Mouse (Mus musculus) thymus, adult 2 months (tissue): ENCODE data around the gene Ptprn. TPM values are rescaled to one million over a fixed set of nuclear protein-coding genes. Genes with fewer than 3 reads are reported as not detected.

Experiments used
- DNase-seq: peaks from one replicate; pipeline ENCODE4 v3.0.0; 2021
- H3K27ac ChIP-seq: fragments of 200-500 bp; 2 replicates; pipeline ENCODE4 v1.5.1; 2012; ENCODE audit warnings: low read length, control low read depth; ENCODE audit not compliant: control insufficient read depth, insufficient read depth
- H3K27me3 ChIP-seq: fragments of 200-500 bp; 2 replicates; pipeline ENCODE4 v1.6.1; 2012; ENCODE audit warnings: mild to moderate bottlenecking, low read length, moderate library complexity, mixed read lengths; ENCODE audit not compliant: control insufficient read depth, insufficient read depth
- H3K36me3 ChIP-seq: fragments of 200-500 bp; 2 replicates; pipeline ENCODE4 v1.6.1; 2012; ENCODE audit warnings: mild to moderate bottlenecking, low read length, moderate library complexity; ENCODE audit not compliant: control insufficient read depth, insufficient read depth
- H3K4me1 ChIP-seq: fragments of 200-500 bp; replicated peaks from 2 replicates; pipeline ENCODE4 v1.6.1; 2012; ENCODE audit warnings: low read length; ENCODE audit not compliant: control insufficient read depth, insufficient read depth
- H3K4me3 ChIP-seq: fragments of 200-500 bp; 2 replicates; pipeline ENCODE4 v1.5.1; 2012; ENCODE audit warnings: mild to moderate bottlenecking, low read length, control low read depth, moderate library complexity; ENCODE audit not compliant: control insufficient read depth, insufficient read depth
- CTCF ChIP-seq: fragments of 200-500 bp; IDR thresholded peaks from 2 replicates; pipeline ENCODE4 v1.5.1; 2012; ENCODE audit warnings: mild to moderate bottlenecking, control low read depth, low read length, moderate library complexity, borderline replicate concordance; ENCODE audit not compliant: control insufficient read depth, poor library complexity, insufficient read depth; ENCODE audit errors: extremely low read depth
- POLR2A ChIP-seq: fragments of 200-500 bp; IDR thresholded peaks from 2 replicates; pipeline ENCODE4 v1.6.1; 2012; ENCODE audit warnings: mild to moderate bottlenecking, low read length, control low read depth, moderate library complexity; ENCODE audit not compliant: control insufficient read depth, poor library complexity, insufficient read depth; ENCODE audit errors: extremely low read depth
- WGBS: fragments of 180-500 bp; shearing (Covaris S2); methylation state at CpG from one replicate; pipeline ENCODE4 v1.1.7; 2018; 5-methylcytosine and 5-hydroxymethylcytosine counted together
- polyA plus RNA-seq: library from polyadenylated mRNA; depleted of rRNA; stranded (reverse); fragments of >200 nt; gene quantifications from 2 replicates; pipeline ENCODE4 v1.2.3, GENCODE M21; 2012

Gene Ptprn
- polyA plus RNA-seq, 1 experiment: 2.6 TPM

GRCm38 (mm10) chr1:75277195-75278188 is 13.2 kb upstream of the Ptprn start:
- H3K36me3 ChIP-seq: no peaks in the 10 kb centered on the region
- TF ChIP-seq POLR2A (no peak), CTCF (no peak)
- peak; percentile 31 for DNase-seq
- H3K27ac ChIP-seq: no peak overlapping the region
- H3K4me1 ChIP-seq: no peaks in the 10 kb centered on the region
- no peak overlapping the region for H3K4me3 ChIP-seq
- no peaks in the 10 kb centered on the region for H3K27me3 ChIP-seq
- 14% methylated on average over 23 of the region's 23 CpGs for WGBS

DNA sequence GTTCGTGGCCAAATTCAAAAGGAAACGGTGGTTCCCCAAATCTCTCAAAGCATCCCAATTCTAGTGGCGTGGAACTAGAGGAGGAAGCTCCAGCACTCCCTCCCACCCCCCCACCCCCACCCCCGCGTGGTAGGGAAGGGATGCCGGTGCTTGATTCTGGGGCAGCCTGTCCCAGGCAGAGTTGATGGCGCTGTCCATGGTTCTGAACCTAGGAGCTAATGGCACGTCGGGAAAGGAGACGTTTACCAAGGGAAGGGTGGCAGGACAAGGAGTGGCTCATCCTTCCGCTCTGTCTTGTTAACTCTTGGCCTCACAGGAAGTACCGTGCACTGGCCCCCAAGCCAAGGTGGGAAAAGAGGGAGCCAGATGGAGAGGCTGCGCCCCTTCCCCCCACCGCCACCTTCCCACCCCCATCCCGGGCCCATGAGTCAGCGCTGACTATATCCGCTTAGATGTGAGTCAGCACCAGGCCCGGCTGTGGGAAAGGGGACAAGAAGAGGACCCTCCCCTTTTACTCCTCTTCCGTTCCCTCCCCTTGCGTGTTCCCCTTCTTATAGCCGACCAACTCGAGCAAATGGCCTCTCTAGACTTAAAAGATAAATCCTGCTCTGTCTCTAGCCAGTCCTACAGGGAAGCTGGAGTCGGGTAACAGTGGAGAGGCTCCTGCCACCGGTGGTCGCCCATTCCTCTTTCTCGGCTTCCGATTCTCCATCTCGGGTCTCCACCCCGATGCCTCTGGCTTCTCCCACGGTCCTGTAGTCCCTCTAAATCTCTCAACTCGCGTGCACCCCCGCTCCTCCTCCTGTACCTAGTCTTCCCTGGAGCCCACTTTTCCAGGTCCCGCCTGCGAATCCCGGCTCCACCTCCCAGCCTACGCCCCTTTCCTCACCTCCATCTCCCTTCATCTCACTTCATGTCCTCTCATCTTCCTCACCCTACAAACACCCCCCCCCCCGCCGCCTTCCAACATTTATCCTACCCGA is 1.0 kb downstream of the Ptprn start:
- DNase-seq: peak; percentile 54
- Histone ChIP-seq H3K36me3 (no peaks in the 10 kb centered on the region), H3K27ac (no peak overlapping the region), H3K27me3 (peaks cover 7% of the 10 kb centered on the region; the same call in 1 of the 2 replicates), H3K4me3 (no peak overlapping the region), H3K4me1 (no peaks in the 10 kb centered on the region)
- WGBS: 4% methylated on average over 40 of the region's 40 CpGs
- TF ChIP-seq CTCF (no peak), POLR2A (no peak)

GRCm38 (mm10) chr1:75261278-75261677 is 3.0 kb downstream of the Ptprn start:
- Histone ChIP-seq H3K4me1 (no peaks in the 10 kb centered on the region), H3K27ac (no peak overlapping the region), H3K36me3 (no peaks in the 10 kb centered on the region), H3K4me3 (no peak overlapping the region), H3K27me3 (peaks cover 7% of the 10 kb centered on the region; the same call in 1 of the 2 replicates)
- no peak for TF ChIP-seq POLR2A
- no peak for TF ChIP-seq CTCF
- no peak for DNase-seq

GRCm38 (mm10) chr1:75255516-75256046 is 8.7 kb downstream of the Ptprn start:
- whole genome bisulfite sequencing: 24% methylated on average over 10 of the region's 10 CpGs
- no peak overlapping the region for H3K4me3 ChIP-seq
- peak; percentile 63 for DNase-seq

GRCm38 (mm10) chr1:75254625-75255013 is 9.7 kb downstream of the Ptprn start:
- no peak for TF ChIP-seq POLR2A
- no peaks in the 10 kb centered on the region for H3K27me3 ChIP-seq
- DNase-seq: no peak
- H3K27ac ChIP-seq: no peak overlapping the region
- no peaks in the 10 kb centered on the region for H3K36me3 ChIP-seq
- peaks cover 29% of the 10 kb centered on the region for H3K4me1 ChIP-seq
- 82% methylated on average over 8 of the region's 8 CpGs for WGBS
- H3K4me3 ChIP-seq: no peak overlapping the region

More at GRCm38 (mm10) chr1:75255516-75256046, 8.7 kb downstream of the Ptprn start:
- no peaks in the 10 kb centered on the region for H3K36me3 ChIP-seq
- 0 out of 2 replicates have a peak overlapping the region, but pooled peaks have one; percentile 54 for H3K27ac ChIP-seq
- no peaks in the 10 kb centered on the region; the same call in 1 of the 2 replicates for H3K27me3 ChIP-seq
- no peak for TF ChIP-seq POLR2A
- no peak for TF ChIP-seq CTCF
- peaks cover 26% of the 10 kb centered on the region for H3K4me1 ChIP-seq
